Mouse (Mus musculus) gastrocnemius, postnatal 14 days (tissue): ENCODE measurements at regions not wholly inside any gene's neighbourhood (a gene's known extent, or its start where the extent isn't known, plus 50 kb on each side); places are given as distances from the start of the nearest gene placed in this dataset.
"Not testable (repeated sequence)": the region's sequence is repeated elsewhere in the genome, so short reads cannot be mapped to it uniquely, and the experiment has no call there.

Experiments used
- DNase-seq: peaks from one replicate; pipeline ENCODE4 v3.0.0; 2021; ENCODE audit warnings: mixed read lengths
- intact Hi-C: fragments of 180-260 bp; cut with DNase I; formaldehyde crosslinking; loops from one replicate; pipeline ENCODE4 v1.15.1; 2025; ENCODE audit warnings: low total_unique reads

DNA sequence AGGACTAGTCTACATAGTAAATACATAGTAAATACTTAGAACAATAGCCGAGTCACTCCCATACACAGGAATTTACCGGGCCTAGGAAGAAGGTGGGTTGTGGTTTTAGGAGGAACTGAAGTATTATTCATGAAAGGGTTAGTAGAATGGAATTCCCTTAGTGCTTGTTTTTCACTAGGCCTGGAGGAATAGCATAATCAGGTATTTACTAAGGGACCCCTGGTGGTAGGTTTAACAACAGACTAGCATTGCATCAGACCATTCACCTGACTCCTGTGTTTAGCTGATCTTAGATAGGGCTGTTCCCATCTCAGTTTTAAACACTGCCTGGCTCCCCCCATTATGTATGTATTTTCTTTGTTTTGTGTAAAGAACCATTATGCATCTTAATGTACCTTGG lies 339.0 kb downstream of the Dync2h1 start:
- DNase-seq, intact Hi-C loops: not testable (repeated sequence)

DNA sequence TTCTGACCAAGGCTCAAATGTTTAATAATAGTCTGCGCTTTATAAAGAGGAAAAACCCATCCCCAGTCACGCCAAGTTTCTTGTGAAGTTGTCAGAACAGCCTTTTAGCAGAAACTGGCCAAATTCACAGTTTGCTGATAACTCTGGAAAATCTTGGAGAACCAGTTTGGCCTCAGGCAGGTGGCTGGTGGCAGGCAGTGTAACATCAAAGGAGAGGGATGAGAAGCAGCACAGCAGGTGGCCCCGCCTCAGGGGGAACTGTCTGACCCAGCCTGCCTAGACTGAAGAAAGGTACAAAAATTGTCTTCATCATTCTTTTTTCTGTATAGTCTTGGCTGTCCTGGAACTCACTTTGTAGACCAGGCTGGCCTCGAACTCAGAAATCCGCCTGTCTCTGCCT lies 349.3 kb downstream of the Dync2h1 start:
- intact Hi-C loops, DNase-seq: not testable (repeated sequence)

DNA sequence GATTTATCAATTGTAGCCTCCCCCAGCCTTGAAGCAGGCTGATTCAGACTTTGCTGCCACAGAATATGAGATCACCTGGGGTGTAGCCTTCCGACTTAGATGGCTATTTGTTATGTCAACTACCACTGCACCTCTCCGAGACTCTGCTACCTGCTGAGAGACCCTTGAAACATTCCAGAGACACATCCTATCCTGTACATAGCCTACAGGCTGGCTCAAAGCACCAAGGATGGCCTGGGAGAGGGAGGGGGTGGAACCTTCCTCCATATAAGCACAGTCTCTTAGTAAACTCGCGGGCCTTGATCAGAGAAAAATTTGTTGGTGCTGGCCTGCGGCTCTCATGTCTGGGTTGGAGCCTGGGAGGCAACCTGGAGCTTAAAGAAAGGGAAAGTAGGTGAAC lies 349.8 kb downstream of the Dync2h1 start:
- no peak for DNase-seq
- intact Hi-C loops = no loop called here

DNA sequence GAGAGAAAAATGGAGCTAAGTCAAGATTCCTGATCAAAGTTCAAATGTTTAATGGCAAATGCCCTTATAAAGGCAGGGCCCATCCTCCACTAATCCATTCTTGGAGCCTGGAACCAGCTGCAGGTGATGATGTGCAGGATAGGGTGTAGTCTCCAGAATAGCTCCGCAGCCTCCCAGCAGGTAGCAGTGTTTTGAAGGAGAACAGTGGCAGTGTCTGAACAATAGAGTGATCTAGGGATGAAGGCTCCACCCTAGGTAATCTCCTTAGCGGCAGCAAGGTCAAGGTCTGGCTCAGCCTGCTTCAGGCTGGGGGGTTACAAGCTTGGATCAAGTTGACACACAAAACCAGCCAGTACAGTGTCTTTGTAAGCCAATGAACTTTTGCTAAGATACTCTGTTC lies 351.4 kb downstream of the Dync2h1 start:
- intact Hi-C loops = no loop called here
- DNase-seq = no peak

DNA sequence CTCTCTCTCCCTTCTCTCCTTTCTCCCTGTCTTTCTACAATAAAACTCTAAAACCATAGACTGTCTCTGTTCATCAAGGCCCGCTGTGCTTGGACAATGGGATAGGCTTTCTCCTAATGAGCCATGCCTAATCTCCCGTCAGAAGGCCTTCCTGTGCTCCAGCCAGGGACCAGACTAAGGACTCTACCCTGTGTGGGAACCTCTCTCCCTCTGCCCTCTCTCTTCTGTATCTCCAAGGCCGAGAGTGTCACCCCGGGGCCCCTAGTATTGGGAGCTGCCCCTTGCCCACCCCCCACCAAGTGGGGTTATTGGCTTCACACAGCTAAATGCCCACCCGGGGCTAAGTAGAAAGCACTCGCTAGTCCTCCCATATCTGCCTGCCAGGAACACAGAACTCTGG lies 352.6 kb downstream of the Dync2h1 start:
- DNase-seq, intact Hi-C loops: not testable (repeated sequence)

DNA sequence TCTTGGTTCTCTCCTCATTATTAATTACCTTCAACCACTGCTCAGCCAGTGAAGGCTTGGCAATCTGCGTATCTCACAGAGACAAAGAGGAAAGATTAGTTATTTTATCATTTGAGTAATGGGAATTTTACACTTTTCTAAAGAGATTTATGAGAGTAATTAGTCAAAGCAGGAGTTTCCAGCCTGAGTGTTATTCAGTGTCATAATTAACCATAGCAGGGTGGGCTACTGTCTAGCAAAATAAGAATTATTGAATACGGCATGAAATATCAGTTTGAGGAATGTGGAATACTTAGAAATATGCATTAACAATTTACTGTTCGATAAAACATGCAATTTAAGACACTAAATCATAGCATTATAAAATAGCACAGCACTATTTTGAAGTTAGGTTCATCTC lies 357.7 kb downstream of the Dync2h1 start:
- intact Hi-C loops = no loop called here

DNA sequence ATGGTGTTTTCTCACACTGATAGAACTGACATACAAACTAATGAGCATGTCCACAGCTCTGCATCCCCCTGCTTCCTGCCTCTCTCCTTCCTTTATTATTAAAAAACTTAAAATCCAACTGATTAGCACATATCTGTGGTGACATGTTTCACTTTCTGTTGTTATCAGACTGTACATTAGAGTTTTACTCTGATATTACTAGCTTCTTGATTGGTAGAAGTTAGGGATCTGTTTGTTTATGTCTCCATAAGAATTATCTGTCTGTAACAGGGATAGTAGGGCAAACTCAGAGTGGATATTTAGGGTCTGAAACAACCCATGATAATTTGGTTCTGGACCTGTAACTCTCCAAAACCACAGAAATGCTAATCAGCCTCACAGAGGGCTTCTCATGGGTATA lies 358.6 kb downstream of the Dync2h1 start:
- no peak for DNase-seq
- intact Hi-C loops = no loop called here

More for the DNA sequence above, 357.7 kb downstream of the Dync2h1 start:
- DNase-seq = no peak

DNA sequence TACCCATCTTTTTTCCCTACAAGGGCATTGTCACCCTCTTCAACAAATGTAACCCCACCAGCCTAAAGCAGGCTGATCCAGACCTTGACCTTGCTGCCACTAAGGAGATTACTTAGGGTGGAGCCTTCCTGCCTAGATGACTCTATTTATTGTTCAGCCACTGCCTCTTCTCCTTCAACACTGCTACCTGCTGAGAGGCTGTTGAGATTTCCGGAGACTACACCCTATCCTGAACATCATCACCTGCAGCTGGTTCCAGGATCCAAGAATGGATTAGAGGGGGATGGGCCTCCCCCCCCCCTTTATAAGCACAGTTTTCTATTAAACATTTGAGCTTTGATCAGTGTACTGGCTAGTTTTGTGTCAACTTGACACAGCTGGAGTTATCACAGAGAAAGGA lies 360.3 kb downstream of the Dync2h1 start:
- intact Hi-C loops = not testable (repeated sequence)

DNA sequence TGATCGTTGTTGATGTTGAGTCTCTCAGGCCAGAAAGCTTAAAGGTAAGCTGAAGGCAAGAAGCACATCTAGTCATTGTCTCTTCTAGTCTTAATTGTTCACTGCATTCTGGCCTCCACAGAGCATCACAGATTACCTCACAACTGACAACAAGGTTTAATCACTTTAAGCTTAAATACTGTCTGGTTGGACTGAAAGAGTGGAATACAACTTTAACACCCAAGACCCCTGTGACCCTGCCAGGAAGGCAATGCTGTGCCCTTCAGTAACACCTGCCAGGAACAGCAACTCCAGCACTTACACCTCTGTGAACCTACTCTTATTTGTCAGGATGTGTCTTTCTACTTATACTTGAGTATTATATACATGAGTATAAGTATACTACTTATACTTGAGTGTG lies 360.7 kb downstream of the Dync2h1 start:
- DNase-seq = no peak
- intact Hi-C loops = no loop called here

More for the DNA sequence above, 360.3 kb downstream of the Dync2h1 start:
- not testable (repeated sequence) for DNase-seq

DNA sequence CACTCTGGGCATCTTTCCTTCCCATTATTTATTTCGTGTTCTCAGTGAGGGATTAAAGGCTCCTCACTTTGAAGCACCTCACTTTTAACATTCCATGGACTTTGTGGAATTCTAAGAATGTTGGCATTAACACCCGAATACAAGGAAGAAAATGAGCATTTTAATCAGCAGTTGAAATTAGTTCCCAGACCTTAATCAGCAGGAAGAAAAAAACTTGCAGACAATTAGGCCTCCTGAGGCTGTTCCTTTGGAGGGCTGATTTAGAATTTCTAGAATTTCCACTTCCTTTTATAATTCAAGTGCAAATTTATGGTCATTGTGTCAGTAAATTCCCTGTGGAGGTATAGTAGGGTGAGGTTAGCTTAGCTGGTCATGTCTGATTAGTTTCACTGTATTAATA lies 407.6 kb downstream of the Dync2h1 start:
- intact Hi-C loops = no loop called here
- no peak for DNase-seq

DNA sequence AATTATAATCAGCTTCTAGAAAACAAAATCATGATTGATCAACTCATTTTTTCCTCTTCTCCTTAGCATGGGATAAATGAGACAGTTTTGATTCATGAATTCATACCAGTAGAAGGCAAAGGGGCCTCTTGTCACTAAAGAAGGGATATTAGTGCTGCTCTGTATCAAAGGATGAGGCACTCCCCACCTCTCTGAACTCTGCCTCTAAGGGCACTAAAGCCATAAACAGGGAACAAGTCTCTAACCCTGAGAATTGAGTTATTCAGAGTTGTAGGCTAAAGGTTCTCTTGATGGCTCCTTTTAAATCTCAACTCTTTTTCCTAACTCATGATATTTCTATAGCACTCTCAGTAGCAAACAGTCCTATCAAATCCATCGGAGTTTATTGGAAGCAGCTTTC lies 442.8 kb downstream of the Dync2h1 start:
- intact Hi-C loops = no loop called here
- DNase-seq = no peak

DNA sequence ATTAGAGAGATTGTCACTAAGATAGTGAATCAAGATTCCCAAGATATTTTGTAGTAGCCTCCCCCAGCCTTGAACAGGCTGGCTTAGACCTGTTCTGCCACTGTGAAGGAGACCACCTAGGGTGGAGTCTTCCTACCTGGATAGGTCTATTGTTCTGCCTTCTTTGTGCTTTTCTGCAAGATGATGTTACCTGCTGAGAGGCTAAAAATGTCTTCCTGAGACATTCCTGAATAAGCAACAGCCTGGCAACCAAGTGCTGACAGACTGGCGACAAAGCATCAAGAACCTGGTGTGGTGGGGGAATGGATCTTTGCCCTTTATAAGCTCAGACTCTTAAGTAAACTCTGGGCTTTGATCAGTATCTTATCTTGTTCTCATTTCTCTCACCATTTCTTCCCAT lies 447.8 kb downstream of the Dync2h1 start:
- intact Hi-C loops = no loop called here

DNA sequence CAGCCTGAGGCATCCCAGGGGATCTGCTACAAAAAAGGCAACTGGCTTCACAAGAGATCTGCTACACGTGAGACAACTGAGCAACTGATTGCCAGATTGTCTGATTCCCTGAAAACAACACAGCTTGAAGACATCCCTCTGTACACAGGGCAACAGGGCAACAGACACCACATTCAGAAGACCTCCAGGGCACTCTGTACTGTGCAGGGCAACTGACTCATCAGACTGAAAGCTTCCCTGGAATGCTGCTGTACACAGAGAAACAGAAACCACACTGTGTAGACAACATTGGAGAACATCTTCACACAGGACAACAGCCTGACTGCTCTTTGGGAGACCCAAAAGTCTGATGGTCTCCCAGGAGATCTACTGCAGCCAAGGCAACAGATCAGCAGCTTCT lies 456.8 kb upstream of the Ddi1 start:
- no peak for DNase-seq
- intact Hi-C loops = no loop called here

More for the DNA sequence above, 447.8 kb downstream of the Dync2h1 start:
- no peak for DNase-seq

DNA sequence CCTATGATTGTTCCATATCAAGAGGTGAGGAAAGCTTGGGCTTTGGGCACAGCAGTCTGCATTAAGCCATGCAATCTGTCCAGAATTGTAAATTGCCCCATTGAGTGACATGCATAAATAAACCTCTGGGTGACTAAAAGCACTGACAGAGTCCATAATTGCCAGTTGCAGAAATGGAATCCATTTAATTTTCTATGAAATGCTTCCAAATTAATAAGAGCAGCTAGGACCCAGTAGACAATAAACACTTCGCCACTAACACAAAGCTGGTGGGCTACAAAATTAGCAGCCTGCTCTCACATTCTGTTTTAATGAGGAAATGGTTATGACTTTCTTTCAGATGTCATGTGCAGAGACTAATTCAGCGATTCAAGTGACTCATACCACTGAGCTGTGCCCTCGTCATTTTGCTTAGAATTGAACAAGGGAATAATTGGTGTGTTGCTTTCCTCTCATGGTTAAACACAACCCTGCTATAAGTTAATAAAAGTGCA lies 407.6 kb upstream of the Ddi1 start:
- intact Hi-C loops = no loop called here
- DNase-seq = no peak

DNA sequence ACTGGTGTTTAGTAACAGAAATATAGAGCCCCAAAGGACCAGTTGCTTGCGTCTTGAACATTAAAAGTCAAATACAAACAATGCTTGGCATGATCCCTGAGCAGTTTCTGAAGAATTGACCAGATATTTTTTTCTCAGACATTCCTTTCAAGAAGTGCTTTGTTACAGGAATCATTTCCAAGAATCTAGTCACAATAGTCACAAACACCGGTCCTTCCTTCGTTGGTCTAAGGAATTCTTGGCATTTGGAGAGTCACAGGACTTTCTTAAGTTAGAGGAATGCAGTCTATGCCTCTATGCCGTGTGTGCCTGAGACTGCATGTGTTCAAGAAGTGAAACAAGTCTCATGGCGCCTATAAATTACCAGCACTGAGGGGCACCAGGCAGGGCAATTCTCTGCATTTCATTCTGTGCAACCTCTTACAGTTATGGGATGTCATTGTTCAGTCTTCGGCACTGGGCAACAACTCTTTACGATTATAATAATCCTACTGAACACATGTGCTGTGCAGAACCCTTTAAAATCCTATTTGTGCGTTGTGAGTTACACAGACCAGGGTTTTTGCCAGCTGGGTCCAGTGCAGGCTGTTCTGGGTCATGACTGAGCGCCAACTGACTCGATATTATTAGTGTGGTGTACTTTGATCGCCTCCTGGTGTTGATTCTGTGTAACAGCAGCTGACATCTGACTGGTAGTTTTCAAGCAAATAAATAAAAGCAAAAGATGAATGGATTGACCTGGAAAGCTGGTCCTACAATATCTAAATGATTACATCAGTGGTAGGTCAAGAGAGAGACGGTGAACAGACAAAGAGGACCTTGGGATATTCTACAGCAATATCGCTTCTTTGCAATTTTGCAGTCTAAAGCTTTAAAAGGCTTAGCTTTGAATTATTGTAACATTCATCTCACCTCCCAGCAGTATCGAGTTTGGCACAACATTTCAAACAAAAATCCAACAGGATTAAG lies 398.6 kb upstream of the Ddi1 start:
- peak; percentile 83 for DNase-seq
- intact Hi-C loops = no loop called here

DNA sequence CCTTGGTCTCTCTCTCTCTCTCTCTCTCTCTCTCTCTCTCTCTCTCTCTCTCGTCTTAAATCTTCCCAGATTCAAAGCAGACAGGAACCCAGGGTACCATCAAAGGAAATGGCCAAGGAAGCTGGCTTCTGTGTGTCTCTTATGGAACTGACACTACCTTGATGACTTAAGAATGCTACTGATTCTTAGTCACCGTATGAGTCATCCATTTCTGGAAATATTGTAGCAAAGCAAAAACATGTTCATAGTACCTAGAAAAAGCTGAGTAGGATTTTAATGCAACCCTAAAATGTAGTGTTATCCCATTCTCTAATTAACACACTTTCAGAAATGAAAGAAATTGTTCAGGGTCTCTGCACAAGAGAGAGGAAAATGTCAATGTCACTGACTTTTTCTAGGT lies 396.0 kb upstream of the Ddi1 start:
- intact Hi-C loops = no loop called here

DNA sequence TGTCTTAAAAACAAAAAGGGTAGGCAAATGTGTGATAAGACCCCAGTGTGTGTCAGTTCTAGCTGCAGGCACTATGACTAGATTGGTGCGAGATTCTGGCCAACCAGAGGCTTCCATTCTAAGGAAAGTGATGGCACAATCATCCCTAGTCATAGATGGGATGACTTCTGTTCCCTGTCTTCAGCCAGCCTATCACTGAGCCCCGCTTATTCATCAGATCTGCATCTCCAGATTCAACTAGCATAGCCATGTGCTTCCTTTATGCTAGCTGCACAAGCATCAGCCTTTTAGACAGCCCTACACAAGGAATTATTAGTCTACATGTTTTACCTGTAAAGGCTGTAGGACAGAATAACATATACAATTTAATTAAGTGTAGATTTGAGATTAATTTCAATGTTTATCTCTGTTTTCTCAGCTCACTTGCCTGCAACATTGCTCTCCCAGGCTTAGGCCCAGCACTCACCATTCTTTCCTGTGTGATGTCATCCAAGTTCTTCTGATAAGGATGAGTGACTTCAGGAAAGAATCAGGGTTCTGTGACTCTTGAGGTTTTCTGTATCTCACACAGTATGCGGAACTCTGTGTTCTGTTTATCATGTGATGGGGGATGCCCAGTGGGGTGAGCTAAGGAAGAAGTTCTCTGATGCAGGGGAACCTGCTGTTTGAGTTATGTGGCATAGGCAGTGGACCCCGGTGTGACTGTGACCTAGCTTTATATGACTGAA lies 382.8 kb upstream of the Ddi1 start:
- intact Hi-C loops = no loop called here
- DNase-seq = no peak

More for the DNA sequence above, 396.0 kb upstream of the Ddi1 start:
- DNase-seq = no peak

DNA sequence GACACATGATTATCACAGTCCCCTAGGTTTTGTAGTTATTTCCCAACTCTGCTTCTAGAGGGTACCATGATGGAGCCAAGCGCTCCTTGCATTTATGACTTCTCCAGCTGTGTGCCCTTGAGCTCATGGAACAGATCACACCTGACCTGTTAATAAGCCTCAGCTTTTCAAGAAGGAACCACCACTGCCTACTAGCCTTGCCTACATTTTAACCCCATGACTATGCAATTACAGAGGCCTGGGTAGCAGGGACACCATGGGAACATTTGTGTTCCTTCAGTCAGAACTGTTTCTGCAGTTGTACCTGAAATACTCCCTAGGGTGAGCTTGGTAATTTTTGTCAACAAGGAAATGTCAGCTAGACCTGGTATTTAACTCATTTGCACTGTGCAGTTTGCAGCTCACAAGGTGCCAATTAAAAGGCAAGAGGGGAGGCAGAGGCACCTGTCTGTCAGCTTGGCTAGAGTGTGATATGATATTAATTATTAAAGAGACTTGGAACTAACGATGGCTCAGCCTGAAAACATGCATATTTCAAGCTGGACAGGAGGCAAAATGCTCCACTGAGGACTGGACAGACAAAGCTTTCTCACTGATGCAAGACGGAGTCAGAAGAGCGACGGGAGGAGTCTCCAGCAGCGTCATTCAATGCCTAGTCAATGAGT lies 382.1 kb upstream of the Ddi1 start:
- no peak for DNase-seq
- intact Hi-C loops = no loop called here

DNA sequence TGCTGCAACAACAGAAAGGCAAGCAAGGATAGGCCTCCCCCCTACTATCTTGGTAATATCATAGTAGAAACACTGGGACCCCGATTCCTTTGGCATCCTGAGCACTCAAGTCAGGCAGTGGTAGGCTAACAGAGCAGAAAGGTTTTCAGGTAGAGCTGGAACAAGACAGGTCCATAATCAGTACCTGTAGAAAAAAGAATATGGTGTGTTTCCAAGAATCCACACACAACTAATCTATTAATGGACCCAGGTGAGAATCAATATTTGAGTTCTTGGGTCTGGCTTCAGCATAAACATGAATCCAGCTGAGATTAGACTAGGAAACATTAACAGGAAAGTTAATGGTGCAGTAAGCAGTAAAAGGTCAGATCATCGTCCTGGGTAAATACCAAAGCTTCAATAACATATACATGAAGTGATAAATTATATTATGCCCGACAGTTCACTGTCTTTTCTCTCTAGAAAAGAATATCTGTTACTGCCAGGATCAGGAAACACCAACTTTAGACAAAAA lies 376.2 kb upstream of the Ddi1 start:
- DNase-seq = no peak
- intact Hi-C loops = no loop called here

DNA sequence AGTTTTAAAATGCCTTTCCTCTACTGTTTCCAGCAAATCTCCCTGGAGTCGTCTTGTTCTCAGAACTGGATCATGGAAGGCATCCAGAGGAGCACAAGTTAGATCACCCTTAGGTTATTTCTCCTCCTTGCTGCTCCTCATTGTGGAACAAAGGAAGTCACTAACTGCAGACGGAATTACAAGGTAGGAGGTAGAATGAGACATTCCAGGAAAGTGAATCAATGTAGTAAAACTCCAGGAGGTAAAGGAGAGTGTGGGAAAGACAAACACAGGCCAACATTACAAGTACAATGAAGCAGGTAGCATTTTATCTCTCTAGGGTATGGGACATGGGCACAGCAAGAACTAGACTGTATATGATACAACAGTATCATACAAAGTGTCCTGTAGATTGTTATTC lies 375.7 kb upstream of the Ddi1 start:
- intact Hi-C loops = no loop called here
- no peak for DNase-seq
